Mouse (Mus musculus): ENCODE results near the gene Papln.

- TF ChIP-seq CTCF (conservative IDR thresholded peaks at IDR 0.05; ENCODE audit: low read length) (no peak), POU5F1 (IDR thresholded peaks at IDR 0.05; ENCODE audit: borderline replicate concordance, low read length) (no peak), NANOG (IDR thresholded peaks at IDR 0.05; ENCODE audit: borderline replicate concordance, low read length) (no peak)
Measured at GRCm38 (mm10) chr12:83723037-83723436, 40.4 kb upstream of the Papln start.
